Mouse (Mus musculus) olfactory bulb, adult 2 months (tissue): ENCODE measurements around the gene Serpinb7.

Source experiments
- CTCF ChIP-seq: fragments of 200-500 bp; IDR thresholded peaks from 2 replicates; pipeline ENCODE4 v1.5.1; 2012; ENCODE audit warnings: low read depth, mild to moderate bottlenecking, low read length, moderate library complexity; ENCODE audit not compliant: insufficient read depth
- POLR2A ChIP-seq: fragments of 200-500 bp; IDR thresholded peaks from 2 replicates; pipeline ENCODE4 v1.6.1; 2012; ENCODE audit warnings: mild to moderate bottlenecking, low read depth, low read length, moderate library complexity; ENCODE audit not compliant: insufficient read depth

DNA sequence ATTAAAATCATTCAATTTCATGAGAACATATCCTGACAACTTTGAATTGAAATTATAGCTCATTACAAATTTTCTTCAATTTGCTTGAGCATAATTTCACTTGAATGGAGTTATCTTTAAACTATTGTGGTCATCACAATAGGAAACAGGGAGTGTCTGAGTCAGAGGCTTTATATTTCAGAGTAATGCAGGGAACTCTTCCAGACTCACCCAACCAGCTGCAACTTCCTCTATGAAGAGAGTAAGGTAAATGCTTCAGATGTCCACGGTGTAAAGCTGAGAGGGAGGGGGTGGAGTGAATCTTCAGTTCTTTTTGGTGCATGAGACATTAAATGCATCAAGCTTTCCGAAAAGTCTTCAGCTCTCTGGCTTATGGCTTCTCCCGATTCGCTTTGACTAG, 23.0 kb downstream of the Serpinb7 start:
- TF ChIP-seq CTCF (no peak), POLR2A (no peak)
